Comparison of ENCODE assay signal across 16 mouse cellular contexts in the genomic region with DNA sequence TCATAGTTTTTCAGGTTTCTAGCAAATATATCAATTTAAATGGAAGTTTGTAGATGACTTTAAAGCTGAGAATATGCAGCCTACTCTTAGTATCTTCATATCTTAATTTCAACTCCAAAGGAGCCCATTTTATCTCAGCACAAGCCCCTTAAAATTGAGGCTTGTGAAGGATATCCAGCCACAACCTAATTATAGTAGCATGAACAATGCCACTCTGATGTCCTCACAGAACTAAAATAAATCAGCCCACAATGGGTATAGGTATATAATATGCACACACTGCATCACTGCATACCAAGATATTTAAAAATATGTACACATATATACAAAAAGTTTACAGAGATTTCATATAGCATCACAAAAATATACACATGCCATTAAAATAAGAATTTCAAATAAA.
"Had no signal": no experiment of that assay in that cellular context is flagged by ENCODE, and none has a peak within 500 bp of the region (broad histone marks: within the 10 kb centered on the region; RNA-seq: fewer than 3 reads in every experiment).

No protein-coding gene starts in this region.

- H3K36me3 ChIP-seq: stomach, embryonic 15.5 days had no signal

- H3K4me2 ChIP-seq: neural tube, embryonic 13.5 days; neural tube, embryonic 15.5 days; stomach, embryonic 15.5 days had no signal

- DNase-seq: retina, postnatal 1 day; right cerebral cortex, adult 18-20 months; right cerebral cortex, postnatal 14 days; right cerebral cortex, postnatal 25 days; right cerebral cortex, postnatal 4 days; spleen, adult 18-20 months; thymus, adult 18-20 months; thymus, adult 2 months; thymus, postnatal 14 days; thymus, postnatal 25 days; thymus, postnatal 36 days; thymus, postnatal 4 days had no signal

- H3K9me3 ChIP-seq: neural tube, embryonic 13.5 days; neural tube, embryonic 15.5 days; stomach, embryonic 15.5 days had no signal

- H3K4me1 ChIP-seq: neural tube, embryonic 15.5 days; stomach, embryonic 15.5 days had no signal

- H3K27me3 ChIP-seq: neural tube, embryonic 13.5 days; neural tube, embryonic 15.5 days; stomach, embryonic 15.5 days had no signal

- H3K4me3 ChIP-seq: neural tube, embryonic 13.5 days; neural tube, embryonic 15.5 days; stomach, embryonic 15.5 days had no signal

- H3K27ac ChIP-seq: neural tube, embryonic 13.5 days; neural tube, embryonic 15.5 days; stomach, embryonic 15.5 days; stomach, postnatal 0 days had no signal

- H3K9ac ChIP-seq: neural tube, embryonic 13.5 days; neural tube, embryonic 15.5 days; stomach, embryonic 15.5 days had no signal
